Mouse (Mus musculus): ENCODE results near the gene Stk10.

GRCm38 (mm10) chr11:32519354-32519753 is 13.8 kb upstream of the Stk10 start:
- TF ChIP-seq CTCF (IDR thresholded peaks at IDR 0.05; ENCODE audit: low read depth, low read length) = no peak
- no peak for TF ChIP-seq POLR2A (IDR thresholded peaks at IDR 0.05; ENCODE audit: insufficient read depth, low read length)
